Mouse (Mus musculus) spleen, adult 2 months (tissue): ENCODE measurements around the gene Ubox5.

Experiments used
- CTCF ChIP-seq: fragments of 200-500 bp; IDR thresholded peaks from 2 replicates; pipeline ENCODE4 v1.5.1; 2011; ENCODE audit warnings: mild to moderate bottlenecking, inconsistent platforms; ENCODE audit not compliant: insufficient read depth, insufficient read length, insufficient replicate concordance; ENCODE audit errors: extremely low read depth
- POLR2A ChIP-seq: fragments of 200-500 bp; IDR thresholded peaks from 2 replicates; pipeline ENCODE4 v1.6.1; 2011; ENCODE audit warnings: low read depth, low read length, inconsistent platforms

DNA sequence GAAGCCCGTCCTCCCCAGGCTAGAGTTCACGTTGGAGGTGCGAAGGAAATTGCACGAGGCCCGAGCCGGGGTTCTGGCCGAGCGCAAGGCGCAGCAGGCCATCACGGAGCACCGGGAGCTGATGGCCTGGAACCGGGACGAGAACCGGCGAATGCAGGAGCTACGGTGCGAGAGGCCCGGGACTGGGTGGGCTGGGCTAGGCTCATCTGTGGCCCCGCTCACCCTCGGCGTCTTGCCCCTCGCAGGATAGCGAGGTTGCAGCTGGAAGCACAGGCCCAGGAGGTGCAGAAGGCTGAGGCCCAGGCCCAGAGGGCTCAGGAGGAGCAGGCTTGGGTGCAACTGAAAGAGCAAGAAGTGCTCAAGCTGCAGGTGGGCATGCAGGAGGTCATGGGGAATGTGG, 65.8 kb downstream of the Ubox5 start:
- TF ChIP-seq CTCF (no peak), POLR2A (no peak)
